Mouse (Mus musculus) olfactory bulb, adult 2 months (tissue): Measurements from ENCODE around the gene Dupd1.

ENCODE experiments used
- CTCF ChIP-seq: fragments of 200-500 bp; IDR thresholded peaks from 2 replicates; pipeline ENCODE4 v1.5.1; 2012; ENCODE audit warnings: low read depth, mild to moderate bottlenecking, low read length, moderate library complexity; ENCODE audit not compliant: insufficient read depth
- POLR2A ChIP-seq: fragments of 200-500 bp; IDR thresholded peaks from 2 replicates; pipeline ENCODE4 v1.6.1; 2012; ENCODE audit warnings: mild to moderate bottlenecking, low read depth, low read length, moderate library complexity; ENCODE audit not compliant: insufficient read depth

GRCm38 (mm10) chr14:21673100-21673499, 41.3 kb downstream of the Dupd1 start:
- TF ChIP-seq CTCF (no peak), POLR2A (no peak)
